Mouse (Mus musculus): Measurements from ENCODE around the gene Zfp52. TPM values are rescaled to one million over a fixed set of nuclear protein-coding genes. Genes with fewer than 3 reads are reported as not detected.

The Zfp52 gene
- polyA plus RNA-seq, 1 experiment, result 3.5 TPM

GRCm38 (mm10) chr17:21566728-21567349, 31.5 kb downstream of the Zfp52 start, which contains the start of gene Zfp948:
Zfp948 (plus strand) TSS chr17:21567008.
- no peaks in the 10 kb centered on the region for H3K27me3 ChIP-seq (ENCODE audit: control insufficient read depth, insufficient read depth, low read length)
- H3K4me1 ChIP-seq (ENCODE audit: control insufficient read depth, insufficient read depth, low read length), result no peaks in the 10 kb centered on the region; the same call in none of the 2 replicates
- peak within 1 kb of the TSS; percentile 86 for H3K4me3 ChIP-seq (replicated peaks; ENCODE audit: insufficient read depth, low read depth, low read length)
- peak; percentile 83 for DNase-seq
- peak; percentile 65; the same call in 1 of the 2 replicates for TF ChIP-seq POLR2A (IDR thresholded peaks at IDR 0.05; ENCODE audit: borderline replicate concordance, insufficient read depth, low read length)
- peak; percentile 12; the same call in 1 of the 2 replicates for TF ChIP-seq CTCF (IDR thresholded peaks at IDR 0.05; ENCODE audit: borderline replicate concordance, insufficient read depth, low read depth, low read length)
- under 1% methylated on average over 29 of the region's 29 CpGs for WGBS
- H3K27ac ChIP-seq (ENCODE audit: insufficient read depth, low read length), result peak within 1 kb of the TSS; percentile 80

- no peak for TF ChIP-seq POLR2A (IDR thresholded peaks at IDR 0.05; ENCODE audit: borderline replicate concordance, insufficient read depth, low read length)
- TF ChIP-seq CTCF (IDR thresholded peaks at IDR 0.05; ENCODE audit: borderline replicate concordance, insufficient read depth, low read depth, low read length), result no peak
- no peak overlapping the region for H3K27ac ChIP-seq (ENCODE audit: insufficient read depth, low read length)
Measured at GRCm38 (mm10) chr17:21567696-21568095, 32.4 kb downstream of the Zfp52 start.

GRCm38 (mm10) chr17:21579080-21579479, 43.7 kb downstream of the Zfp52 start:
- no peak for DNase-seq
- TF ChIP-seq POLR2A (IDR thresholded peaks at IDR 0.05; ENCODE audit: borderline replicate concordance, insufficient read depth, low read length) (no peak), CTCF (IDR thresholded peaks at IDR 0.05; ENCODE audit: borderline replicate concordance, insufficient read depth, low read depth, low read length) (no peak)
- Histone ChIP-seq H3K4me3 (replicated peaks; ENCODE audit: insufficient read depth, low read depth, low read length) (no peak overlapping the region), H3K27me3 (ENCODE audit: control insufficient read depth, insufficient read depth, low read length) (no peaks in the 10 kb centered on the region), H3K27ac (ENCODE audit: insufficient read depth, low read length) (no peak overlapping the region), H3K4me1 (ENCODE audit: control insufficient read depth, insufficient read depth, low read length) (no peaks in the 10 kb centered on the region)
- 91% methylated on average over 1 of the region's 1 CpGs for WGBS

More at GRCm38 (mm10) chr17:21567696-21568095, 32.4 kb downstream of the Zfp52 start:
- Histone ChIP-seq H3K4me3 (replicated peaks; ENCODE audit: insufficient read depth, low read depth, low read length) (peak overlapping the region; percentile 42), H3K27me3 (ENCODE audit: control insufficient read depth, insufficient read depth, low read length) (no peaks in the 10 kb centered on the region), H3K4me1 (ENCODE audit: control insufficient read depth, insufficient read depth, low read length) (no peaks in the 10 kb centered on the region; the same call in none of the 2 replicates)
- peak in 1 of 2 experiments; percentile 10 for DNase-seq
- 57% methylated on average over 1 of the region's 1 CpGs for WGBS

GRCm38 (mm10) chr17:21579493-21580175, 44.3 kb downstream of the Zfp52 start:
- Histone ChIP-seq H3K4me3 (replicated peaks; ENCODE audit: insufficient read depth, low read depth, low read length) (no peak overlapping the region), H3K4me1 (ENCODE audit: control insufficient read depth, insufficient read depth, low read length) (no peaks in the 10 kb centered on the region), H3K27me3 (ENCODE audit: control insufficient read depth, insufficient read depth, low read length) (no peaks in the 10 kb centered on the region), H3K27ac (ENCODE audit: insufficient read depth, low read length) (no peak overlapping the region)
- DNase-seq, result peak in 1 of 2 experiments; percentile 34
- 23% methylated on average over 5 of the region's 5 CpGs for WGBS
- TF ChIP-seq CTCF (IDR thresholded peaks at IDR 0.05; ENCODE audit: borderline replicate concordance, insufficient read depth, low read depth, low read length), result peak; percentile 62; the same call in 1 of the 2 replicates
- no peak for TF ChIP-seq POLR2A (IDR thresholded peaks at IDR 0.05; ENCODE audit: borderline replicate concordance, insufficient read depth, low read length)

- H3K27ac ChIP-seq (ENCODE audit: insufficient read depth, low read length), result no peak overlapping the region
- H3K4me1 ChIP-seq (ENCODE audit: control insufficient read depth, insufficient read depth, low read length), result no peaks in the 10 kb centered on the region
- TF ChIP-seq CTCF (IDR thresholded peaks at IDR 0.05; ENCODE audit: borderline replicate concordance, insufficient read depth, low read depth, low read length) (no peak), POLR2A (IDR thresholded peaks at IDR 0.05; ENCODE audit: borderline replicate concordance, insufficient read depth, low read length) (no peak)
- H3K27me3 ChIP-seq (ENCODE audit: control insufficient read depth, insufficient read depth, low read length), result no peaks in the 10 kb centered on the region
- no peak overlapping the region for H3K4me3 ChIP-seq (replicated peaks; ENCODE audit: insufficient read depth, low read depth, low read length)
- DNase-seq, result no peak
- WGBS, result 100% methylated on average over 2 of the region's 2 CpGs
Measured at GRCm38 (mm10) chr17:21585521-21585920, 50.2 kb downstream of the Zfp52 start.

Other genes with a start within 250 kb of the Zfp52 start
- gene Vmn1r237, start 223.7 kb upstream of the Zfp52 start, polyA plus RNA-seq (2012; rRNA removed), result not detected in 2 replicates
- gene Zfp677, start 151.8 kb upstream of the Zfp52 start, polyA plus RNA-seq (2012; rRNA removed), result 1.8 TPM in 2 replicates
- gene Zfp54, start 112.3 kb upstream of the Zfp52 start, polyA plus RNA-seq (2012; rRNA removed), result 1.5 and 1.7 TPM in 2 replicates
- 4.3 and 4.8 TPM in 2 replicates for gene Zfp51, start 85.2 kb upstream of the Zfp52 start, polyA plus RNA-seq (2012; rRNA removed)
- gene Zfp53, start 46.5 kb upstream of the Zfp52 start, polyA plus RNA-seq (2012; rRNA removed), result 3.4 TPM in 2 replicates
- 8.9 and 9.0 TPM in 2 replicates for gene Zfp948, start 31.5 kb downstream of the Zfp52 start, polyA plus RNA-seq (2012; rRNA removed)
- gene Zfp983, start 115.1 kb downstream of the Zfp52 start, polyA plus RNA-seq (2012; rRNA removed), result 6.5 and 7.3 TPM in 2 replicates
- gene Gm10226, start 156.3 kb downstream of the Zfp52 start, polyA plus RNA-seq (2012; rRNA removed), result 5.3 and 5.5 TPM in 2 replicates
- 9.7 and 10.1 TPM in 2 replicates for gene Zfp760, start 172.2 kb downstream of the Zfp52 start, polyA plus RNA-seq (2012; rRNA removed)
- 3.8 and 4.6 TPM in 2 replicates for gene Zfp229, start 195.3 kb downstream of the Zfp52 start, polyA plus RNA-seq (2012; rRNA removed)